Mouse (Mus musculus) kidney, adult 9 months (tissue): ENCODE data around the gene Olfr1336.

Source experiments
- DNase-seq: peaks from one replicate; pipeline ENCODE4 v3.0.0; 2022

Olfr1336 gene

DNA sequence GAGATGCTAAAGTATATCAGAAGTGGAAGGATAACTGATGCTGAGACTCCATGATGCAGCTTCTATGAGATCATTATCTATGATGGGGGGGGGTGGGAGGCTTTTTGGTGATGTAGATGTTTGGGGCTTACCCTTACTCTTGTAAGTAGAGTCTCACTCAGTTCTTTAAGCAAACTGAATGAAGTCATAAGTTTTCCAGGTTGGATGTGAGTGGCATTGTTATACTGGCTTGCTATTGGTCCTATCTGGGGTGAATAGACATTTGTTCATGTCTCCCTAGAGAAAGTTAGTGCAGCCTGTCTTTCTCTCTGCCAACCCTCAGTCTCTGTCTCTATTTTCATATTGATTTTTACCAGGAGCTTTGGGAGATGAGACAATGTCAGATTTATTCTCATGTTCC lies at the start of gene Olfr1336:
Olfr1336 (plus strand) TSS at position 301 of the 400 bp plus-strand sequence.
- DNase-seq, result no peak

DNA sequence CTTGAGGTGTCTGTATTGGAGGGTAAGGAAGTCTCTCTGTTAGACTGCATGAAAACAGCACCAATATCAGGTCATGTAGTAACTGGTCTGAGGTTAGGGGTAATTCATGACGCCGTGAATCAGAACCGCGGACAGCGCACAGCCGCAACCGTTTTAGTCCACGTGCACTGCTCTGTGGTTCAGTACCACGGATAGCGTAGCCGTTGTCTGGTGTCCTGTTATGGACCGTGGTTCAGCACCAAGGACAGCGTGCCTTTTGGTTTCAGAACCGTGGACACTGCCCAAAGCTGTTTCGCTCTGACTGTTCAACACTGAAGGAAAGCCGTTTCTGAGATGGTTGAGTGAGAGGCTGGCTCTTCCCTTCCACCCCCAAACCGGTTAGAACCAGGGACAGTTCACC lies 45.9 kb upstream of the Olfr1336 start, which contains the start of gene Gm20715:
Gm20715 (plus strand) TSS at position 235 of the 400 bp plus-strand sequence.
- DNase-seq, result peak; percentile 96

DNA sequence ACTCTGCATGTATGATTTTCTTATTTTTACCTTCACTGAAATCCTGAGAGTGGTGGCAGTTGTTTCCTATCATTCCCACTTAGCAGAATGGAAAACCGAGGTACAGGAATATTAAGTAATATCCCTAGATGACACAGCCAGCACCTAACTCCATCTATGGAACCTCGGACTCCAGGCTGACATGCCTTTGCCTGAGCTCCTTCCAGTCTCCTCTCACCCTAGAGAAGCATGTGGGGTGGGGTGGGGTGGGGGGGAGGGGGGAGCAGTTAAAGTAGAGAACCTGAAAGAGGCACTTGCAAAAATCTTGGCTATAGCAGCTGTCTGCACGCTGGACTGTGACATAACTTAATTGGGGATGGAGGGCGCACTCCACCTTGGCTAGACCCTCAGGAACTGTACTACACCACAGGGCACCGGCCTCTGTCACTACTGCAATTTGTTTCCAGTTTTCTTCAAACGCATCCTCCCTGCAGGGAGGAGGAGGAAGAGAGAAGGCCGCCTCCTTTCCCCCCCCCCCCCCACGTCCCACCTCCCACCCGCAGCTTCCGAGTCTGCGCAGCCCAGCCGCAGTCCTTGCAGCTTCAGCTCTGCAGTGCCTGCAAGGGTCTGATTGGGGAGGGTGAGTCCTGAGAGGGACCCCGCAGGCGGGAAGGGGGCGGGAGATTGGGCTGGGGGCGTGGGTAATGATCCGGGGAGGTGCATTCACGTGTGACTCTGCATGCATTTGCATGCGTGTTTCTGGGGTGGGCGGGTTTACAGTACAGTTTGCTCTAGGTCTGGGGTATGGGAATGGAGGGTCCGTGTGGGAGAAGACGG lies 41.1 kb upstream of the Olfr1336 start:
- no peak for DNase-seq

DNA sequence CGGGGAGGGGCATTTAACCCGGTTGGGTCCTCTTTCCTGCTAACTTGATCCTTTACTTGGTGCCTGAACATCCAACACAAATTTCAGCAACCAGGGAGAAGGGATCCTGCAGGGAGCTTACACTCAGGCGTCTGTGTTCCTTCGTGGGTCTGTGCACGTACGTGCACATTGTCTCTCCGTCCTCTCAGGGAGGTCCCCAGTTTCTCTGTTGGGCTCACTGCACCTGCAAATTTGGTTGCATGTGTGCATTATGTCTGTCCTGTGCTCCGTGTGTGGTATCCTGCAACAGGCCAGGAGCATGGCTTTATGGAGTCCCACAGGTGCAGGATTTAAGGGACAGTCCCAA lies 40.6 kb upstream of the Olfr1336 start:
- DNase-seq, result no peak

DNA sequence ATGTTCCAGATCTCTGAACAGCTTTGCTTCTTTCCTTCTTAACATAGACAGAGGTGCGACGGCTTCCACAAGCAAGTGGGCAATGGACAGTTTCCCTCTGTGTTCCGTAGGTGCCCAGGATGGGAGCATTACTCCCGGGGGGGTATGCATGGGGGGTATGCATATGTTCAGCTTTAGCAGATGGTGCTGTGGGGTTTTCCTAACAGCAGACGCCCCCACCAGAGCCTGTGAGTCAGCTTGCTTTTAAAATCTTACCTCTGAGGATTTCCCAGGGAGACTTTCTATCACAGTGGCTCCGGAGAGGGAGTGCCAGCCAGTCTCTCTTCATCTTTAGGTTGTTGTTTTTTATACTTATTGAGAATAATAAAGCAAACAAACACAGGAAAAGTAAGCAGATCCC lies 36.1 kb upstream of the Olfr1336 start:
- no peak for DNase-seq

DNA sequence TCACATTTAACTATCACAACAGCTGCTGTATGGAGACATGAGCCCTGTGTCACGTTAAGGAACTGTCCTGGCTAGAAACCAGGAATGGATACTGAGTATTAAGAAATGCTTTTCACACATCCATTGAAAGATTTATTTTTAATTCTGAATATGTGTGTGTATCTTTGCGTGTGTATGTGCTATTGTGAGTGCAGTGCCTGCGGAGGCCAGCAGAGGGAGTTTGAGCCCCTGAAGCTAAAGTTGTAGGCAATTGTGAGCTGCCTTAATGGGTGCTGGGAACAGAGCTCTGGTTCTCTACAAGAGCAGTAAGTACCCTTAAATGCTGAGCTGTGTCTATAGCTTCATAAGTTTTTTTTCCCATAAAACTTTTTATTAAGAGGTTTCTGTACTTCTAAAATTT lies 26.6 kb upstream of the Olfr1336 start:
- no peak for DNase-seq

DNA sequence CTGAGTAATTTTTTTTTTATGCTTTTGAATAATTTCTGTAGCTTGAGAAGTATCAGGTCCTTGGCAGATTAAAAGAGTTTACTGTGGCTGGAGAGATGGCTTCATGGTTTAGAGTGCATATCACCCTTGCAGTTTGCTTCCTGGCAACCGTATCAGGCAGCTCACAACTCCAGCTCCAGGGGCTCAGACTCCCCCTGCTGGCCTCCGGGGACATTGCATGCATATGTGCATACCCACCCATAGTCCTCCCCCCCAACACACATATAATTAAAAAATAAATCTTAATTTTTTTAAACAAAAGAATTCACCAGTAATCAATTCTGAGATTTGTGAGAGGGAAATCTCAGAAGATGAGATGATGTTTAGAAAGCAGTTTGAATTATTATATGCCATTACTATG lies 25.6 kb upstream of the Olfr1336 start:
- peak; percentile 40 for DNase-seq

DNA sequence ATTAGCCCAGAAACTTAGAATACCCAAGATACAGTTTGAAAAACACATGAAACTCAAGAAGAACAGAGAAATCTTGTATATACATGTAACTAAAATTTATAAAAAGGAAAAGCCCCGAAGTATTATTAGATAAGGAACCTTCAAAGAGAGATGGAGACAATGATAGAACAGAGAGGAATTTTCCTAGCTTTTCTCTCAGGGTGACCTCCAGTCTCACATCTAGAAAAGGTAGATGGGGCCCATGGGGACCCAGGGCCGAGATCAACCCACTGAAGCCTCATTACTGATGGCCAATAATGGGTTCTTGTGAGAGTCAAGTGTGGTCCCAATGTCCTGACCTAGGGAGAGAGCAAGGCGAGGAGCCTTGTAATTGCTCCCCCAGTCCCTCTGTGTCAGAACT lies 17.6 kb upstream of the Olfr1336 start, which contains the start of gene Olfr1344:
Olfr1344 (plus strand) TSS at position 301 of the 400 bp plus-strand sequence.
- DNase-seq, result no peak

DNA sequence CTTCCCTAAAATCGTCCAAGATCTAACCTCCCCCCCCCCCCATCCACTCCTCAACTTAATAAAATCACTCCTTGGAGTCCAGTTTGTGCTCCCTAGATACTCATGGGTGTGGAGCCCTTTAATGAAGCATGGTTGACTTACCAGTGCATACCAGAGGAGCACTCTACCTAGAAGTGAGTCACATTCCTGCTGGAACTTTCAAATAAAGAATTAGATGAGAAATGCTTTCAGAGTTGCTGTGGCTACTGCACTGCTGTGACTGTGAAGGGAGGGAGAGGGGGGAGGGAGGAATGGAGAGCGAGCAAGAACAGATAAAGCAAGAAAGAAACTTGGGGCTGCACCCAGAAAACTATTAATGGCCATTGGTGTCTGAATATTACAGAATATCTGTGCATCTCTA lies 14.8 kb upstream of the Olfr1336 start:
- DNase-seq, result peak; percentile 6

DNA sequence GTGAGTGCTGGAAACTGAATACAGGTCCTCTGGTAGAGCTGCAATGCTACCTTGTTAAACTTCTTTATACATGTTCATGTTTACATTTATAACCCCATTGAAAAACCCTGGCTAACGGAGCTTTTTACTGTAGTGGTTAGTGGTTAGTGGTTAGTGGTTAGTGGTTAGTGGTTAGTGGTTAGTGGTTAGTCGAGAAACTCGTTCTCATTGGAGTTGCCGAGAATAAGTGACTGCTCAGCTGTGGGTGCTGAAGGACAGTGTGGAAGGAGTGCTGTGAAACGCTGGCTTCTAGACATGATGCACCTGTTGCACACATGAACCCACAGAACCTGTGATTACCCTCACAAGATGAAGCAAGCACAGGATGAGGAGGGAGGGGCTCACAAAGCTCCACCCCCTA lies 8.2 kb upstream of the Olfr1336 start:
- no peak for DNase-seq

DNA sequence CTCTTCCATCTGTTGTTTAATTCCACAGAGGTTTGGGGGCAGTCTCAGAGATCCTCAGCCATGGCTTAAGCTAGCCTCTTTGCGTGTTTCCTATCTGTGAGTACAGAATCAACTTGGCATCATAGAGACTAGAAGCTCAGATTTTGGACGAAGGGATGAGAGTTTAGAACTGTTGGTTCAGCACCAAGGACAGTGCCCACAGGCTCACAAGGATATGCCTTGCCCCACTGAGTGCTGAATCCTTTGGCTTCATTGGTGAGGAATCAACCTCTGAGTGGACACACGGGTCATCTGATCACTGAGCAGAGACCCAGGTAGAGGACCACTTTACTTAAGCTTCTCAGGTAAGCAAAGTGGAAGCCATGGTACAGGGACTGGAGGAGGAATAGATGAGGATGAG lies 431 bp downstream of the Olfr1336 start:
- no peak for DNase-seq

DNA sequence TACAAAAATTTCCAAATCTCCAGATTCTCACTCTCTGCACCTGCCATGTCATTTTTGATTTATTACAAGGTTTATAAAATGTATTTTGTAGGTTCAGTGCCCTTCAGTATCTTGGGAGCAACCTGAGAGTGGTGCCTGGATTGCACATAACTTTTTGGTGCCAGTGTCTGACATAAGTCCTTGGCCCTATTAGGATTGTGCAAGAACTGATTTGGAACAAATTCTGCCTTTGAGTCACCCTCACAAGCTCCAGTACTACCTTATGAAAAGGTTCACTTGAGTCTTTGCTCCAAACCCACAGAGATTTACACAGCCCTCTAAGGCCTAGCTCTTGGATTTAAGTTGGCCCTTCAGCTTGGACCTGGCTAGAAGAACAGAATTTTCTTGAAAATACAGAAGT lies 11.0 kb downstream of the Olfr1336 start, which contains the start of gene Olfr1346:
Olfr1346 (plus strand) TSS at position 151 of the 400 bp plus-strand sequence.
- DNase-seq, result no peak

DNA sequence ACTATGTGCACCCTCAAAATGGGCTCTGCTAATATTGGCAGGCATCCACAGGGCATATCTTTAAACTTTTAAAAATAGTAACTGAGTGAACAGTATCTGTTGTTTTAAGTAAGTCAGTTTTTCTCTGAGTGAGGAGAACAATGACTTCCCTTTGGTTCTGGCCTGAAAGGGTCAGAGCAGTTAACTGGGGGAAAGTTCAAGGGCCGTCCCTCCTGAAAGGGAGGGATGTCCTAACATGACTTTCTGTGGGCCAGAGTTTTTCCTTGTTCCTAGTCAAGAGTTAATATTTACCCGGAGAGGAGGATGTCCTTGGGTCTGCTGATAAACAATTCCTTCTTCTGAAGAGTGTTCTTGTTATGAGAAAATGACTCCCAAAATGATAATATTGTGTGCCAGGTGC lies 21.7 kb downstream of the Olfr1336 start:
- DNase-seq, result peak; percentile 83

DNA sequence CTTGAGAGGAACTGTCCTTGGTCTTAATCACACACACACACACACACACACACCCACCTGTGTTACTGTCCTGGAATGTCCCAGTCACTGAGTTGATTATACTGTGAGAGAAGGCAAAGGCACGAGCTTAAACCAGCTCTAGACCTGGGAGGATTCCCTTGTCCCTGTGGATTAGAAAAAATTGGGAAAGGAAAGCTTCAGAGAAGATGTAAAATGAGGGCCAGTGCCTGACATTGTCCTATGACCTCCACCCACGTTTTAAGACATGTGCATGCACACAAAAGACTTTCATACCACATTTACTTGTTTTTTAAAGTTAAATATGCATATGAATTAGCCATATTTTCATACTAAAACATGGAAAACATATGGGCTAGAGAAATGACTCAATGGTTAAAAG lies 30.9 kb downstream of the Olfr1336 start, which contains the start of gene Olfr5:
Olfr5 (minus strand) TSS at position 101 of the 400 bp plus-strand sequence.
- no peak for DNase-seq

DNA sequence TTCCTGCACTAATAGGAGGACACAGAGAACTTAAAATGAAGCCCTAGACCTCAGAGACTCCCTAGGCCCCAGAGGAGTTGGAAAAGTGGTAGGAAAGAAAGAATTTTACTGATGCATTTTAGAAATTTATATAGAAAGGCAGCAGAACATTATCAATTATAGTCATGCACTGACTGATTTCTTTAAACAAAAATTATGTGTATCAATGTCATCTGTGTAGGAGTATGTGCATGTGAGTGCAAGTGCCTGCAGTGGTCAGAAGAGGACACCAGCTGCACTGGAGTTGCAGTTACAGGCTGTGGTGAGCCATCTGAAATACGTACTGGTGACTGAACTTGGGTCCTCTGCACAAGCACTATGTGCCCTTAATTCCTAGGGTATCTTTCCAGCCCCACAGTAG lies 43.7 kb downstream of the Olfr1336 start, which contains the start of gene Olfr1347:
Olfr1347 (minus strand) TSS at position 101 of the 400 bp plus-strand sequence.
- DNase-seq, result no peak

DNA sequence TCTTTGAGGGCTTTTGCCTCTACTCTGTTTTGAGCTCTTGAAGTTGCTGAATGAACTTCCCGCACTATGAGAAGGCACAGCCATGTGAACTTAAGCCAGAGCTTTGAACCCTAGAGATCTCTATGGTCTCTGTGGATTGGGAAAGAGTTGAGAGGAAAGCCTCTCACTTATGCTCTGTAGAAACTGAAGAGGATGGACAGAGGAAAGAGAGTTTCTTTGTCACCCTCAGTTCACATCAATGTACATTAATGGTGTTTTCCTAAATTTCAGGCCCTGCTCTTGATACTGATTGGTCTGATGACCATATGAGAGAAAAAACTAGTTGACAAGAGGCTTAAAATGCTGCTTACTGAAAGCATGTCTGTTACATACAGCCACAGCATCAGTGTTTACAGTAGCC lies 52.7 kb downstream of the Olfr1336 start, which contains the start of gene Olfr1348:
Olfr1348 (minus strand) TSS at position 101 of the 400 bp plus-strand sequence.
- no peak for DNase-seq
